Mouse (Mus musculus) heart, embryonic 12.5 days (tissue): ENCODE results near the gene Erc2. TPM values are rescaled to one million over a fixed set of nuclear protein-coding genes. Genes with fewer than 3 reads are reported as not detected.
A peak's percentile ranks its signal among the peaks of the same experiment; 100 is the strongest.

Experiments
- ATAC-seq: fragments of 200-750 bp; cut with Nextera tagmentation; 2 replicates; pipeline ENCODE4 v1.8.0; 2017; ENCODE audit warnings: moderate TSS enrichment, moderate library complexity; ENCODE audit not compliant: insufficient number of reproducible peaks, low FRiP score
- H3K27ac ChIP-seq: fragments of 300-500 bp; sonication (generic); 2 replicates; pipeline ENCODE4 v1.5.1; 2016; ENCODE audit warnings: mild to moderate bottlenecking, moderate library complexity; ENCODE audit not compliant: poor library complexity, severe bottlenecking
- H3K27me3 ChIP-seq: fragments of 300-500 bp; sonication (generic); replicated peaks from 2 replicates; pipeline ENCODE4 v1.6.1; 2016; ENCODE audit warnings: mild to moderate bottlenecking, moderate library complexity
- H3K36me3 ChIP-seq: fragments of 300-500 bp; sonication (generic); 2 replicates; pipeline ENCODE4 v1.6.1; 2016; ENCODE audit warnings: mild to moderate bottlenecking, moderate library complexity
- H3K4me1 ChIP-seq: fragments of 300-500 bp; sonication (generic); replicated peaks from 2 replicates; pipeline ENCODE4 v1.6.1; 2016; ENCODE audit warnings: mild to moderate bottlenecking
- H3K4me2 ChIP-seq: fragments of 300-500 bp; sonication (generic); 2 replicates; pipeline ENCODE4 v1.6.1; 2016; ENCODE audit warnings: mild to moderate bottlenecking, moderate library complexity
- H3K4me3 ChIP-seq: fragments of 300-500 bp; sonication (generic); 2 replicates; pipeline ENCODE4 v1.5.1; 2016; ENCODE audit warnings: mild to moderate bottlenecking
- H3K9ac ChIP-seq: fragments of 300-500 bp; sonication (generic); 2 replicates; pipeline ENCODE4 v1.6.1; 2016; ENCODE audit warnings: mild to moderate bottlenecking, moderate library complexity
- H3K9me3 ChIP-seq: fragments of 300-500 bp; sonication (generic); replicated peaks from 2 replicates; pipeline ENCODE4 v1.6.1; 2016; ENCODE audit warnings: mild to moderate bottlenecking, moderate library complexity
- WGBS: fragments of 180-500 bp; shearing (Covaris S2); methylation state at CpG from one replicate; pipeline ENCODE4 v1.1.7; 2016; 5-methylcytosine and 5-hydroxymethylcytosine counted together
- polyA plus RNA-seq: library from polyadenylated mRNA; unstranded; fragments of >200 nt; fragmentation: Nextera tagmentation; extraction: Ambion mirVana; gene quantifications from 2 replicates; pipeline ENCODE4 v1.2.1, GENCODE M21; 2016

Erc2 gene
- polyA plus RNA-seq, 1 experiment from 2014 or later, result 3.9 TPM

DNA sequence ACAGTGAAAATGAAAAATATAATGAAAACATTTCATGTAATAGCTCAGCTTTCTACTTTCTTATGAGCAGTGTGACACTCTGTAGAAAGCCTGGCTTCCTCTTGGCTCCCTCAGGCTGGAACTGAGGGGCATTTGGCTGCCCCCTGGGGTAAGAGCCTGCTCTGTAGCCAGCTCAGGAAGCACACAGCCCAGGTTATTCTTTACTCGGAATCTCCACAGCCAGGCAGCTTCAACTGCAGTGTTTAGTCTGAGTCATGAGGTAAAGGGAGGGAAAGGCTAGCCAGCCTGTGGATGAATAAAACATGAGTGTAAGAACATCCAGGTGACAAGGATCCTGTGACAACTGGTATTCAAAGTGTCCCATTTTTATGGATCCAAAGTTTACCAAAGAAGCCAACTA lies 323.0 kb downstream of the Erc2 start:
- Histone ChIP-seq H3K36me3 (no peaks in the 10 kb centered on the region), H3K4me3 (no peak overlapping the region), H3K4me2 (no peak overlapping the region), H3K27ac (no peak overlapping the region), H3K4me1 (peaks cover 5% of the 10 kb centered on the region), H3K9ac (no peak overlapping the region), H3K27me3 (no peaks in the 10 kb centered on the region), H3K9me3 (no peaks in the 10 kb centered on the region)
- ATAC-seq, result no peak
- 42% methylated on average over 1 of the region's 1 CpGs for WGBS

DNA sequence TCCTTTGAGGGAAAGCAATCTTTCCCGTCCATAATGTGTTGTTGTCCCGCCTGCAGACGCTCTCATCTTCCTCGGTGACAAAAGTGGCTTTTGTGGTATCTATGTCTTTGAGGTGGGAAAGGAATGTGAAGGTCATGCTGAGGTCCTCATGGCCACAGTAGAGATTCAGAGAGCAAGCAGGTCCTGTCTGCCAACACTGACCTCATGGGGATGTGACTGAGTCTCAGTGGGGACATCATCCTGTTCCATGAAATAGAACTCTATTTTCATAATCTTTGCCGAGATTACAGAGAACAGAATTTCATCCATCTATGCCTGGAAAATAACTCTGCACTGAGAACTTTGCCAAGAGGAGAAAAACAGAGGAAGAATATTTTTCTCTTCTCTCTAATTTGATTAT lies 324.0 kb downstream of the Erc2 start:
- WGBS, result 58% methylated on average over 5 of the region's 5 CpGs
- Histone ChIP-seq H3K4me1 (peaks cover 5% of the 10 kb centered on the region), H3K9ac (no peak overlapping the region), H3K27me3 (no peaks in the 10 kb centered on the region), H3K4me3 (no peak overlapping the region), H3K4me2 (no peak overlapping the region), H3K9me3 (no peaks in the 10 kb centered on the region), H3K36me3 (no peaks in the 10 kb centered on the region), H3K27ac (no peak overlapping the region)
- no peak for ATAC-seq

- 59% methylated on average over 8 of the region's 8 CpGs for WGBS
- Histone ChIP-seq H3K4me3 (no peak overlapping the region), H3K27ac (no peak overlapping the region), H3K9me3 (no peaks in the 10 kb centered on the region), H3K9ac (no peak overlapping the region), H3K4me2 (no peak overlapping the region), H3K27me3 (no peaks in the 10 kb centered on the region), H3K36me3 (no peaks in the 10 kb centered on the region), H3K4me1 (peaks cover 5% of the 10 kb centered on the region)
- ATAC-seq, result no peak
Observed at GRCm38 (mm10) chr14:27948391-27948790, 326.2 kb downstream of the Erc2 start.

DNA sequence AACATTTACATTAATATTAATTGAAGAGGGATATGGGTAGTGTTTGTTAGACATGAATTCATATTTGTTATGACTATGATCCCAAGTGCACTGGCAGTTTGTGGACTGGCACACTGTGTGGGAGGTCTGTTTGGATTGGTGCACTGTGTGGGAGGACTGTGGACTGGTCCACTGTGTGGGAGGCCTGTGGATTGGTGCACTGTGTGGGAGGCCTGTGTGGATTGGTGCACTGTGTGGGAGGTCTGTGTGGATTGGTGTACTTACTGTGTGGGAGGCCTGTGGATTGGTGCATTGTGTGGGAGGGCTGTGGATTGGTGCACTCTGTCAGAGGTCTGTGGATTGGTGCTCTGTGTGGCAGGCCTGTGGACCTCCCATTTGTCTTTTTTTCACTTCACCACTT lies 331.6 kb downstream of the Erc2 start:
- no peaks in the 10 kb centered on the region for H3K36me3 ChIP-seq
- no peaks in the 10 kb centered on the region for H3K27me3 ChIP-seq
- H3K9me3 ChIP-seq, result 0 out of 2 replicates have a peak, but pooled peaks cover 3% of the 10 kb centered on the region
- H3K4me2 ChIP-seq, result no peak overlapping the region
- H3K27ac ChIP-seq, result no peak overlapping the region
- H3K9ac ChIP-seq, result no peak overlapping the region
- H3K4me3 ChIP-seq, result no peak overlapping the region
- ATAC-seq, result no peak
- peaks cover 10% of the 10 kb centered on the region for H3K4me1 ChIP-seq

DNA sequence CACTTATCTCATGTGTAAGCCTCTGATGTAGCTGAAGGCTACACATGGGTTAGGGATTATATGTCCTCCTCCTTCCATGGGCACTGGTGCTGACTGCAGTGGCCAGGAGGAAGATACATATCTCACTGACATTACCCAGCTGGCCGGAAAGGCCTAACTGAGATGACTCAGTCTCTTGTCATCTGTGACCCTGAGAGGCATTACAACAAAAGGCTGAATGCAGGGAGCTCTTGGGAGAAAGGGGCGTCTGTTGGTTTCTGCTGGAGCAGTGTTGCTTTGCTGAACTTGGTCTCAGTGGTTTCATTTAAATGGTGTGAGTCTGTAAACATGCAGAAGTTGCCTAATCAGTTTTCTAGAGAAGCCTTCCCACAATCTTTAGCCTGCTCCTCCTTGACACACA lies 334.6 kb downstream of the Erc2 start:
- Histone ChIP-seq H3K27me3 (no peaks in the 10 kb centered on the region), H3K36me3 (no peaks in the 10 kb centered on the region), H3K9ac (no peak overlapping the region), H3K9me3 (peaks cover 6% of the 10 kb centered on the region; the same call in 1 of the 2 replicates), H3K4me1 (peaks cover 10% of the 10 kb centered on the region), H3K27ac (peak overlapping the region; percentile 33), H3K4me2 (no peak overlapping the region), H3K4me3 (no peak overlapping the region)
- WGBS, result 15% methylated on average over 2 of the region's 2 CpGs
- ATAC-seq, result no peak

DNA sequence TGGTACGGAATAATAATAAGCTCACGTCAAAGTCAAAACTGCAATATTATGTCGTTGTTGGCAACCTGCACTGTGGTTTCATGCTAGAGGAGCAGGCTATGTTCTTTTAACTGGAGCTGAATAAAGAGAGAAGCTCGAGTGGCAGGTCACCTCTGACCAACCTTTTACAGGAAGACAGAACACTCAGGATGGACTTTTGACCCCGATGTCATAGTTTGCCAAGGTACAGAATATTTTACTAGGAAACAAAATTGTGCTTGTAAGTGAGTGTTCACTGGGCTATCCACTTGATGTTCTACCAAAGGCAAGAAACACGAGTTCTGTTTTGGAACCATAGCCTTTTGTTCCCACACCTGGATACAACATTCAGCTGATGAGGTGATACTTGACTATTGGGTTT lies 351.5 kb downstream of the Erc2 start:
- no peak for ATAC-seq
- 85% methylated on average over 6 of the region's 6 CpGs for WGBS

GRCm38 (mm10) chr14:27975661-27976060 lies 353.4 kb downstream of the Erc2 start:
- Histone ChIP-seq H3K4me3 (no peak overlapping the region), H3K4me2 (no peak overlapping the region), H3K27me3 (no peaks in the 10 kb centered on the region), H3K36me3 (no peaks in the 10 kb centered on the region), H3K27ac (no peak overlapping the region), H3K4me1 (no peaks in the 10 kb centered on the region), H3K9me3 (no peaks in the 10 kb centered on the region), H3K9ac (no peak overlapping the region)
- WGBS, result 74% methylated on average over 1 of the region's 1 CpGs
- no peak for ATAC-seq

More for the DNA sequence above, 351.5 kb downstream of the Erc2 start:
- Histone ChIP-seq H3K4me3 (no peak overlapping the region), H3K27me3 (no peaks in the 10 kb centered on the region), H3K9me3 (no peaks in the 10 kb centered on the region), H3K4me2 (no peak overlapping the region), H3K36me3 (no peaks in the 10 kb centered on the region), H3K9ac (no peak overlapping the region), H3K4me1 (no peaks in the 10 kb centered on the region), H3K27ac (no peak overlapping the region)

DNA sequence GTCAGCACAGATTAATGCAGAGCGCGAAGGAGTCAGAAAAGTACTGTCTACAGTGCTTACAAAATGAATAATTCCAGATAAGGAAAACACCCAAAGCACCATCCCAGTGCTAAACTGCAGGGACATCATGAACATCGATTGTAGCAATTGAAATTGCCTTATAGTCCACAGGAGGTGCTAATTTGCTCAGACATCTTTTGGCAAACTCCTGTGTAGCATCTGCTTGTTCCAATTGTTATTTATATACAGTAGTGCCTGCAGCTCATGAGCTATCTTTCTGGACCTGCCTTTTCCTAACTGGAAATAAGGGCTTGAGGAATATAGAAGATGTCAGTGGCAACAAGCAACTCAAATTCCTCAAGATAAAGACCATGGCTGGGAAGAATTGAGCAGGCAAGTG lies 362.5 kb downstream of the Erc2 start:
- H3K27me3 ChIP-seq, result no peaks in the 10 kb centered on the region
- no peak overlapping the region for H3K27ac ChIP-seq
- no peaks in the 10 kb centered on the region for H3K9me3 ChIP-seq
- whole genome bisulfite sequencing, result 81% methylated on average over 3 of the region's 3 CpGs
- H3K9ac ChIP-seq, result no peak overlapping the region
- no peak overlapping the region for H3K4me3 ChIP-seq
- no peak for ATAC-seq
- no peak overlapping the region for H3K4me2 ChIP-seq
- no peaks in the 10 kb centered on the region for H3K36me3 ChIP-seq
- no peaks in the 10 kb centered on the region for H3K4me1 ChIP-seq

DNA sequence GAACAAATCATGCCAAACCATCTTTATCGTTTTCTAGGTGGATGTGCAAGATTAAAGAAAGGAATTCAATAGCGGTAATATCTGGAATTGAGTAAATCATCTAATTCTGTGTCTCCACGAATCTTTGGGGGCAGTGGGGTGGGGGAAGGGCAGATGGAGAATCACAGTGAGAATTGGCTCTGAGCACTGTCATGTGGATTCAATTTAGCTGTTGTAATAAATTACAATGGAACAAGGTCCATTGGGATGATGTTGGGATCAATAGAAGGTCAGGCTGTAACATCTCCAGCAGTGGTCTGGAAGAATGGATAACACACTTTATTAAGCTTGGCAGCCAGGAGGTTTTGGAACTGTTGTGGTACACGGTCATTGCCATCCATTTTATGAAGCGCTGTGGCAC lies 363.0 kb downstream of the Erc2 start:
- Histone ChIP-seq H3K9ac (no peak overlapping the region), H3K27ac (no peak overlapping the region), H3K4me1 (no peaks in the 10 kb centered on the region), H3K27me3 (no peaks in the 10 kb centered on the region), H3K4me3 (no peak overlapping the region), H3K9me3 (no peaks in the 10 kb centered on the region), H3K36me3 (no peaks in the 10 kb centered on the region), H3K4me2 (no peak overlapping the region)
- ATAC-seq, result no peak
- WGBS, result 79% methylated on average over 5 of the region's 5 CpGs

DNA sequence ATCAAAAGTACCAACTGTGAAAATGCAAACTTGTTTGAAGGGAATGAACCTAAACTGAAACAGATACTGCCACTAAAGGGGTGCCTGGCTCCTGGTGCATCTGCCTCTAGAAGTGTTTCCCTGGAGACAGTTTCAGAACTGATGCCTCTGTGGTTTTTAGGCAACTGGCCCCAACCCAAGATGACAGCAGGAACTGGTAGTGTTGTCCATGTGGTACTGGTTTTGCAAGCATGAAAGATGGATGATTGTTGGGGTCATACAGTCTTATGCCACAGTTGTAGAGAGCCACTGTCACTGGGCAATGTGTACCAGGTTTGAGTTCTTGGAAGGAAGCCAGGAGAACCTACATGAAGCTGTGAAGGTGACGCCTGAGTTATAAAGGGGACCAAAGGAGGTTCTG lies 365.2 kb downstream of the Erc2 start:
- ATAC-seq, result no peak

DNA sequence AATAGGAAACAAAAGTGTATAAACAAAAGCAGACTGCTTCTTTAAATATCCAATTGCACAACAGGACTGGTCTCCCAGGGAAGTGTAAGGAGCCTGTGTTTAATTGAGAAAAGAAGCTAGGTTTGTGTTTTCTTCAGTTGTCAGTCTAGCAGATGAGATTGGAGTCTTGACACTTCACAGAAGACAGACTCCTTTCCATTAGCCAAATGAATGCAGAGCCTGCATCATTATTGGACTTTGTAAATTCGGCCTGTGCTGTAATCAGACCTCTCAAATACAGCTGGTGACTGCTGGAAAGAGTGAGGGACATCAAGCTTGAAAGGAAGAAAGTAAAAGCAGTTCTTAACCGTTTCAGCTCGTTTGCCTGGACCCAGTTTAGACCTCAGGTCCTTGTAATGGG lies 376.3 kb downstream of the Erc2 start:
- no peaks in the 10 kb centered on the region for H3K4me1 ChIP-seq
- H3K36me3 ChIP-seq, result no peaks in the 10 kb centered on the region
- no peaks in the 10 kb centered on the region for H3K27me3 ChIP-seq
- H3K4me2 ChIP-seq, result no peak overlapping the region
- H3K4me3 ChIP-seq, result no peak overlapping the region
- 46% methylated on average over 3 of the region's 3 CpGs for WGBS
- no peak overlapping the region for H3K27ac ChIP-seq
- H3K9ac ChIP-seq, result no peak overlapping the region
- H3K9me3 ChIP-seq, result no peaks in the 10 kb centered on the region
- ATAC-seq, result no peak

More for the DNA sequence above, 365.2 kb downstream of the Erc2 start:
- Histone ChIP-seq H3K27me3 (no peaks in the 10 kb centered on the region), H3K27ac (no peak overlapping the region), H3K9me3 (no peaks in the 10 kb centered on the region), H3K36me3 (no peaks in the 10 kb centered on the region), H3K4me1 (no peaks in the 10 kb centered on the region), H3K4me3 (no peak overlapping the region), H3K4me2 (no peak overlapping the region), H3K9ac (no peak overlapping the region)
- WGBS, result 72% methylated on average over 1 of the region's 1 CpGs

- Histone ChIP-seq H3K4me1 (peaks cover 7% of the 10 kb centered on the region; the same call in 1 of the 2 replicates), H3K27me3 (no peaks in the 10 kb centered on the region), H3K4me3 (no peak overlapping the region), H3K9me3 (no peaks in the 10 kb centered on the region), H3K27ac (no peak overlapping the region), H3K9ac (no peak overlapping the region), H3K4me2 (no peak overlapping the region), H3K36me3 (no peaks in the 10 kb centered on the region)
- no peak for ATAC-seq
- 46% methylated on average over 4 of the region's 4 CpGs for WGBS
Observed at GRCm38 (mm10) chr14:28004023-28004422, 381.8 kb downstream of the Erc2 start.
